Mouse (Mus musculus) stomach, embryonic 14.5 days (tissue): ENCODE results near the gene Wrb. TPM values are rescaled to one million over a fixed set of nuclear protein-coding genes. Genes with fewer than 3 reads are reported as not detected.
A peak's percentile ranks its signal among the peaks of the same experiment; 100 is the strongest.
"Not testable (repeated sequence)": the region's sequence is repeated elsewhere in the genome, so short reads cannot be mapped to it uniquely, and the experiment has no call there.

Source experiments
- ATAC-seq: fragments of 200-750 bp; cut with Nextera tagmentation; 2 replicates; pipeline ENCODE4 v1.8.0; 2017; ENCODE audit warnings: low read depth, moderate TSS enrichment; ENCODE audit not compliant: insufficient number of reproducible peaks, insufficient read depth, low FRiP score
- H3K27ac ChIP-seq: fragments of 300-500 bp; sonication (generic); 2 replicates; pipeline ENCODE4 v1.5.1; 2014; ENCODE audit warnings: mild to moderate bottlenecking, low read length, moderate library complexity, mixed read lengths
- H3K27me3 ChIP-seq: fragments of 300-500 bp; sonication (generic); 2 replicates; pipeline ENCODE4 v1.6.1; 2014; ENCODE audit warnings: low read length, control low read depth, mixed read lengths; ENCODE audit not compliant: control insufficient read depth, insufficient read depth
- H3K36me3 ChIP-seq: fragments of 300-500 bp; sonication (generic); 2 replicates; pipeline ENCODE4 v1.6.1; 2014; ENCODE audit warnings: mild to moderate bottlenecking, control low read depth, low read length, moderate library complexity, mixed read lengths; ENCODE audit not compliant: control insufficient read depth, insufficient read depth
- H3K4me1 ChIP-seq: fragments of 300-500 bp; sonication (generic); 2 replicates; pipeline ENCODE4 v1.6.1; 2014; ENCODE audit warnings: low read length, control low read depth, mixed read lengths; ENCODE audit not compliant: control insufficient read depth, insufficient read depth
- H3K4me2 ChIP-seq: fragments of 300-500 bp; sonication (generic); replicated peaks from 2 replicates; pipeline ENCODE4 v1.6.1; 2014; ENCODE audit warnings: low read depth, low read length, control low read depth
- H3K4me3 ChIP-seq: fragments of 300-500 bp; sonication (generic); 2 replicates; pipeline ENCODE4 v1.5.1; 2014; ENCODE audit warnings: low read depth, low read length, control low read depth
- H3K9ac ChIP-seq: fragments of 300-500 bp; sonication (generic); replicated peaks from 2 replicates; pipeline ENCODE4 v1.6.1; 2014; ENCODE audit warnings: low read depth, mild to moderate bottlenecking, control low read depth, low read length, moderate library complexity, mixed read lengths
- H3K9me3 ChIP-seq: fragments of 300-500 bp; sonication (generic); 2 replicates; pipeline ENCODE4 v1.6.1; 2016; ENCODE audit warnings: low read depth, low read length, control low read depth; ENCODE audit not compliant: control insufficient read depth
- WGBS: fragments of 180-500 bp; shearing (Covaris S2); extraction: QIAGEN DNeasy Blood & Tissue Kit; methylation state at CpG from one replicate; pipeline ENCODE4 v1.1.7; 2014; 5-methylcytosine and 5-hydroxymethylcytosine counted together
- polyA plus RNA-seq: library from polyadenylated mRNA; unstranded; fragments of >200 nt; fragmentation: Nextera tagmentation; extraction: Ambion mirVana; gene quantifications from 2 replicates; pipeline ENCODE4 v1.2.1, GENCODE M21; 2014

Wrb gene
- polyA plus RNA-seq: 77.1 and 77.2 TPM in 2 replicates

- under 1% methylated on average over 68 of the region's 68 CpGs for WGBS
- Histone ChIP-seq H3K4me2 (peak within 1 kb of the TSS; percentile 71), H3K27ac (peak within 1 kb of the TSS; percentile 58; the same call in 1 of the 2 replicates), H3K9ac (peak within 1 kb of the TSS; percentile 55), H3K4me3 (peak within 1 kb of the TSS; percentile 86), H3K36me3 (no peaks in the 10 kb centered on the region), H3K27me3 (no peaks in the 10 kb centered on the region), H3K4me1 (peaks cover 14% of the 10 kb centered on the region; the same call in 1 of the 2 replicates), H3K9me3 (no peaks in the 10 kb centered on the region)
- ATAC-seq: peak; percentile 93
Measured at GRCm38 (mm10) chr16:96145110-96145800, at the start of gene Wrb. Gene Wrb (plus strand): TSS chr16:96145407.

GRCm38 (mm10) chr16:96095966-96096365, 49.2 kb upstream of the Wrb start:
- Histone ChIP-seq H3K27me3 (no peaks in the 10 kb centered on the region), H3K4me3 (no peak overlapping the region), H3K4me1 (no peaks in the 10 kb centered on the region), H3K9me3 (no peaks in the 10 kb centered on the region), H3K27ac (no peak overlapping the region), H3K36me3 (no peaks in the 10 kb centered on the region), H3K9ac (no peak overlapping the region), H3K4me2 (no peak overlapping the region)
- no peak for ATAC-seq
- 83% methylated on average over 5 of the region's 5 CpGs for WGBS

GRCm38 (mm10) chr16:96097811-96098210, 47.4 kb upstream of the Wrb start:
- H3K4me1 ChIP-seq, H3K36me3 ChIP-seq, ATAC-seq, H3K9me3 ChIP-seq, H3K4me2 ChIP-seq, H3K27me3 ChIP-seq, H3K9ac ChIP-seq, H3K4me3 ChIP-seq, H3K27ac ChIP-seq: not testable (repeated sequence)

GRCm38 (mm10) chr16:96103036-96103435, 42.2 kb upstream of the Wrb start:
- Histone ChIP-seq H3K4me3 (no peak overlapping the region), H3K27ac (no peak overlapping the region), H3K4me2 (no peak overlapping the region), H3K4me1 (no peaks in the 10 kb centered on the region), H3K27me3 (no peaks in the 10 kb centered on the region), H3K9ac (no peak overlapping the region), H3K36me3 (no peaks in the 10 kb centered on the region), H3K9me3 (no peaks in the 10 kb centered on the region)
- no peak for ATAC-seq
- WGBS: 48% methylated on average over 2 of the region's 2 CpGs

- Histone ChIP-seq H3K27me3 (no peaks in the 10 kb centered on the region), H3K9ac (no peak overlapping the region), H3K4me2 (no peak overlapping the region), H3K4me3 (no peak overlapping the region), H3K36me3 (no peaks in the 10 kb centered on the region), H3K27ac (no peak overlapping the region), H3K9me3 (no peaks in the 10 kb centered on the region), H3K4me1 (no peaks in the 10 kb centered on the region)
- no peak for ATAC-seq
- WGBS: 47% methylated on average over 4 of the region's 4 CpGs
Measured at GRCm38 (mm10) chr16:96109673-96110072, 35.5 kb upstream of the Wrb start.

- Histone ChIP-seq H3K27me3 (no peaks in the 10 kb centered on the region), H3K9ac (no peak overlapping the region), H3K27ac (no peak overlapping the region), H3K4me1 (no peaks in the 10 kb centered on the region), H3K36me3 (no peaks in the 10 kb centered on the region), H3K4me3 (no peak overlapping the region), H3K9me3 (no peaks in the 10 kb centered on the region), H3K4me2 (no peak overlapping the region)
- WGBS: 82% methylated on average over 5 of the region's 5 CpGs
- ATAC-seq: no peak
Measured at GRCm38 (mm10) chr16:96110655-96111345, 34.4 kb upstream of the Wrb start.

GRCm38 (mm10) chr16:96112769-96113168, 32.4 kb upstream of the Wrb start:
- no peak for ATAC-seq
- Histone ChIP-seq H3K9me3 (no peaks in the 10 kb centered on the region), H3K27me3 (no peaks in the 10 kb centered on the region), H3K36me3 (no peaks in the 10 kb centered on the region), H3K9ac (no peak overlapping the region), H3K27ac (no peak overlapping the region), H3K4me2 (no peak overlapping the region), H3K4me3 (no peak overlapping the region), H3K4me1 (no peaks in the 10 kb centered on the region)
- WGBS: 38% methylated on average over 2 of the region's 2 CpGs

- Histone ChIP-seq H3K27ac (no peak overlapping the region), H3K27me3 (no peaks in the 10 kb centered on the region), H3K36me3 (no peaks in the 10 kb centered on the region), H3K9me3 (no peaks in the 10 kb centered on the region), H3K9ac (no peak overlapping the region), H3K4me2 (no peak overlapping the region), H3K4me1 (no peaks in the 10 kb centered on the region), H3K4me3 (no peak overlapping the region)
- no peak for ATAC-seq
- 53% methylated on average over 4 of the region's 4 CpGs for WGBS
Measured at GRCm38 (mm10) chr16:96114729-96115128, 30.5 kb upstream of the Wrb start.
